Mouse (Mus musculus): ENCODE measurements around the gene Ifit3. TPM values are rescaled to one million over a fixed set of nuclear protein-coding genes. Genes with fewer than 3 reads are reported as not detected.

Ifit3 gene
- polyA plus RNA-seq, 1 experiment from 2014 or later = 1.2 TPM

GRCm38 (mm10) chr19:34627496-34627895 is 44.2 kb downstream of the Ifit3 start:
- ATAC-seq (ENCODE audit: low FRiP score, low read depth) = no peak
- WGBS = 78% methylated on average over 2 of the region's 2 CpGs
- H3K27ac ChIP-seq (replicated peaks) = no peak overlapping the region
- no peak overlapping the region for H3K4me3 ChIP-seq
- H3K9ac ChIP-seq (replicated peaks) = no peak overlapping the region
- no peaks in the 10 kb centered on the region for H3K27me3 ChIP-seq
- H3K36me3 ChIP-seq = no peaks in the 10 kb centered on the region
- no peaks in the 10 kb centered on the region for H3K4me1 ChIP-seq
- H3K9me3 ChIP-seq = no peaks in the 10 kb centered on the region
- no peak overlapping the region for H3K4me2 ChIP-seq (replicated peaks)

GRCm38 (mm10) chr19:34631487-34631886 is 48.2 kb downstream of the Ifit3 start:
- Histone ChIP-seq H3K4me3 (no peak overlapping the region), H3K27me3 (no peaks in the 10 kb centered on the region), H3K4me1 (no peaks in the 10 kb centered on the region), H3K36me3 (no peaks in the 10 kb centered on the region), H3K27ac (replicated peaks) (no peak overlapping the region), H3K4me2 (replicated peaks) (no peak overlapping the region), H3K9me3 (no peaks in the 10 kb centered on the region), H3K9ac (replicated peaks) (no peak overlapping the region)
- no peak for ATAC-seq (ENCODE audit: low FRiP score, low read depth)

GRCm38 (mm10) chr19:34633484-34633883 is 50.2 kb downstream of the Ifit3 start:
- Histone ChIP-seq H3K27me3 (peaks cover 3% of the 10 kb centered on the region; the same call in 1 of the 2 replicates), H3K4me2 (replicated peaks) (no peak overlapping the region), H3K4me1 (no peaks in the 10 kb centered on the region), H3K9me3 (no peaks in the 10 kb centered on the region), H3K36me3 (no peaks in the 10 kb centered on the region), H3K27ac (replicated peaks) (no peak overlapping the region), H3K9ac (replicated peaks) (no peak overlapping the region), H3K4me3 (no peak overlapping the region)
- WGBS = 90% methylated on average over 2 of the region's 2 CpGs
- ATAC-seq (ENCODE audit: low FRiP score, low read depth) = no peak

- Histone ChIP-seq H3K27me3 (peaks cover 3% of the 10 kb centered on the region; the same call in 1 of the 2 replicates), H3K4me3 (no peak overlapping the region), H3K4me1 (no peaks in the 10 kb centered on the region), H3K36me3 (no peaks in the 10 kb centered on the region), H3K9ac (replicated peaks) (no peak overlapping the region), H3K9me3 (no peaks in the 10 kb centered on the region), H3K4me2 (replicated peaks) (no peak overlapping the region), H3K27ac (replicated peaks) (no peak overlapping the region)
- ATAC-seq (ENCODE audit: low FRiP score, low read depth) = peak; percentile 70; the same call in 1 of the 2 replicates
- 6% methylated on average over 3 of the region's 3 CpGs for WGBS
Observed at GRCm38 (mm10) chr19:34636933-34637557, 53.7 kb downstream of the Ifit3 start.

Other genes with a start within 250 kb of the Ifit3 start
- gene Ch25h, start 108.4 kb upstream of the Ifit3 start, polyA plus RNA-seq (2016; fragmentation: Nextera tagmentation; extraction: Ambion mirVana) = 1.5 and 2.3 TPM in 2 replicates
- 23.0 and 25.3 TPM in 2 replicates for gene Lipa, start 56.1 kb upstream of the Ifit3 start, polyA plus RNA-seq (2016; fragmentation: Nextera tagmentation; extraction: Ambion mirVana)
- 4.3 and 5.2 TPM in 2 replicates for gene Ifit2, start 32.8 kb upstream of the Ifit3 start, polyA plus RNA-seq (2016; fragmentation: Nextera tagmentation; extraction: Ambion mirVana)
- 0.43 and 0.47 TPM in 2 replicates for gene Ifit1bl1, start 18.4 kb downstream of the Ifit3 start, polyA plus RNA-seq (2016; fragmentation: Nextera tagmentation; extraction: Ambion mirVana)
- 0.15 and 0.18 TPM in 2 replicates for gene Ifit3b, start 24.4 kb downstream of the Ifit3 start, polyA plus RNA-seq (2016; fragmentation: Nextera tagmentation; extraction: Ambion mirVana)
- gene Ifit1bl2, start 57.2 kb downstream of the Ifit3 start, polyA plus RNA-seq (2016; fragmentation: Nextera tagmentation; extraction: Ambion mirVana) = 0.27 TPM in 1 of 2 replicates, not detected in the other
- 0.26 and 0.30 TPM in 2 replicates for gene Ifit1, start 57.3 kb downstream of the Ifit3 start, polyA plus RNA-seq (2016; fragmentation: Nextera tagmentation; extraction: Ambion mirVana)
- gene Slc16a12, start 163.8 kb downstream of the Ifit3 start, polyA plus RNA-seq (2016; fragmentation: Nextera tagmentation; extraction: Ambion mirVana) = 3.1 and 3.6 TPM in 2 replicates